Mouse (Mus musculus) intestine, embryonic 15.5 days (tissue): Measurements from ENCODE around the gene Snupn. TPM values are rescaled to one million over a fixed set of nuclear protein-coding genes. Genes with fewer than 3 reads are reported as not detected.
"Not testable (repeated sequence)": the region's sequence is repeated elsewhere in the genome, so short reads cannot be mapped to it uniquely, and the experiment has no call there.

Experiments used
- ATAC-seq: fragments of 200-750 bp; cut with Nextera tagmentation; 2 replicates; pipeline ENCODE4 v1.8.0; 2017; ENCODE audit warnings: moderate TSS enrichment, moderate library complexity
- H3K27ac ChIP-seq: fragments of 300-500 bp; sonication (generic); 2 replicates; pipeline ENCODE4 v1.5.1; 2015; ENCODE audit warnings: mild to moderate bottlenecking, inconsistent platforms
- H3K27me3 ChIP-seq: fragments of 300-500 bp; sonication (generic); replicated peaks from 2 replicates; pipeline ENCODE4 v1.6.1; 2015; ENCODE audit warnings: inconsistent platforms
- H3K36me3 ChIP-seq: fragments of 300-500 bp; sonication (generic); 2 replicates; pipeline ENCODE4 v1.6.1; 2015; ENCODE audit warnings: inconsistent platforms
- H3K4me1 ChIP-seq: fragments of 300-500 bp; sonication (generic); replicated peaks from 2 replicates; pipeline ENCODE4 v1.6.1; 2015; ENCODE audit warnings: inconsistent platforms
- H3K4me2 ChIP-seq: fragments of 300-500 bp; sonication (generic); replicated peaks from 2 replicates; pipeline ENCODE4 v1.6.1; 2015; ENCODE audit warnings: mild to moderate bottlenecking, inconsistent platforms
- H3K4me3 ChIP-seq: fragments of 300-500 bp; sonication (generic); replicated peaks from 2 replicates; pipeline ENCODE4 v1.5.1; 2015; ENCODE audit warnings: inconsistent platforms
- H3K9ac ChIP-seq: fragments of 300-500 bp; sonication (generic); 2 replicates; pipeline ENCODE4 v1.6.1; 2015; ENCODE audit warnings: inconsistent platforms
- H3K9me3 ChIP-seq: fragments of 300-500 bp; sonication (generic); 2 replicates; pipeline ENCODE4 v1.6.1; 2016; ENCODE audit warnings: inconsistent platforms
- WGBS: fragments of 180-500 bp; shearing (Covaris S2); methylation state at CpG from one replicate; pipeline ENCODE4 v1.1.7; 2015; 5-methylcytosine and 5-hydroxymethylcytosine counted together
- polyA plus RNA-seq: library from polyadenylated mRNA; unstranded; fragments of >200 nt; fragmentation: Nextera tagmentation; extraction: Ambion mirVana; gene quantifications from 2 replicates; pipeline ENCODE4 v1.2.1, GENCODE M21; 2015

Snupn gene
- polyA plus RNA-seq, 1 experiment from 2014 or later = 13.2 TPM

DNA sequence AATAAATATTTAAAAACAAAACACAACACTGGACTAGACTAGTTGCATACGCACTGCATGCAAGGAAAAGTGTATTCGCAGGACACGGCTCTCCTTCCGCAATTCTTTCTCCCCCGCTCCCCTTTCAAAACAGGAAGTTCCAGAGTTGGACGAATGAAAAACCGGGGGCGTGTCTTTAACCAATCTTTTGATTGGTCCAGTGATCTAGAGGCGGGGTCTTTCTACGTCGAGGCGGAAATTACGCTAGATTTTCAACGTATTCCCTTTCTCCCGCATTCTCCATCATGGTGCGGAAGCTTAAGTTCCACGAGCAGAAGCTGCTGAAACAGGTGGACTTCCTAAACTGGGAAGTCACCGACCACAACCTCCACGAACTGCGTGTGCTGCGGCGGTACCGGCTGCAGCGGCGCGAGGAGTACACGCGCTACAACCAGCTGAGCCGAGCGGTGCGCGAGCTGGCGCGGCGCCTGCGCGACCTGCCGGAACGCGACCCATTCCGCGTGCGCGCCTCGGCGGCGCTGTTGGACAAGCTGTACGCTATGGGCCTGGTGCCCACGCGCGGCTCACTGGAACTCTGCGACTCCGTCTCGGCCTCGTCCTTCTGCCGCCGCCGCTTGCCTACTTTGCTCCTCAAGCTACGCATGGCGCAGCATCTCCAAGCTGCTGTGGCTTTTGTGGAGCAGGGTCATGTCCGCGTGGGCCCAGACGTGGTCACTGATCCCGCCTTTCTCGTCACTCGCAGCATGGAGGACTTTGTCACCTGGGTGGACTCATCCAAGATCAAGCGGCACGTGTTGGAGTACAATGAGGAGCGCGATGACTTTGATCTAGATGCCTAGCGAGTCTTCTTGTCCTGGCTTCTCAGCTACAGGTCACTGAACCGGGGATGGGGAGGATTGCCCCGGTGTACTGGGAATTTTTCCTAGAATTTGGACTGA is 13.2 kb upstream of the Snupn start, which contains the start of gene Imp3:
Gene Imp3, plus strand, starts transcription at position 253 of the 938 bp plus-strand sequence.
- Histone ChIP-seq H3K36me3 (no peaks in the 10 kb centered on the region), H3K4me1 (peaks cover 6% of the 10 kb centered on the region; the same call in 1 of the 2 replicates), H3K4me3 (peak within 1 kb of the TSS; percentile 78), H3K9ac (peak within 1 kb of the TSS; percentile 74), H3K27me3 (no peaks in the 10 kb centered on the region), H3K9me3 (no peaks in the 10 kb centered on the region), H3K27ac (peak within 1 kb of the TSS; percentile 91), H3K4me2 (peak within 1 kb of the TSS; percentile 83)
- peak; percentile 97 for ATAC-seq
- under 1% methylated on average over 73 of the region's 73 CpGs for WGBS

DNA sequence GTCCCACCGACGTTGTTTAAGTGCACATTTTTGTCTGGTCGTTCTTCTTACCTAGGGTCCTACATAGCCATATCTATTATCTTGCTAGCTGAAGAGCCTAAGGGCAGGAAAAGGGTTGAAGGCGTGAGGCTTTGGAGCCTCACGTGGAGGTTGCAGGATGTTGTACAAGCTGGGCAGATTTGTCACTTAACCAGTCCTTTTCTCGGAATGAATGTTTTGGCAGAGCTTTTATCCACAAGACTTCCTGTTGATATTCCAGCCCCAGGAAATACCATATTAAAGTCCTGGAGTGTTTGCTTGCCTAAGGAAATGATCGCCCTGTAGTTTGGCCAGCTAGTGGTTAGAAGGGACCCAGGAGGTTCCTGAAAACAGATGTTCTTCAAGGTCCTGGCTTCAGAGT is 12.3 kb upstream of the Snupn start:
- ATAC-seq = no peak
- WGBS = under 1% methylated on average over 7 of the region's 7 CpGs

DNA sequence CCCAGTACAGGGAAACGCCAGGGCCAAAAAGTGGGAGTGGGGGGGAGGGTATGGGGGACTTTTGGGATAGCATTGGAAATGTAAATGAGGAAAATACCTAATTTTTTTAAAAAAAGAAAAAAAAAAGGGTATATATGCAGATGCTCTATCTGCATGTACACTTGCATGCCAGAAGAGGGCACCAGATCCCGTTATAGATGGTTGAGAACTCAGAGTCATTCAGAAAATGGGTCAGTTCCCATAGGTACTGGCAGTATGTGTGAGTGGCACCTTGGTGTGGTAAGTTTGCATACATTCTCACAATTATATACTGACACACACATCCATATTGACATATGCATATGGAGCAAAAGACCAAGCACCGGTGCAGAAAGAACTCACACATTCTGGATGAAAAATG is 3.2 kb upstream of the Snupn start:
- H3K9me3 ChIP-seq, H3K36me3 ChIP-seq, H3K4me2 ChIP-seq, ATAC-seq, H3K4me3 ChIP-seq, H3K9ac ChIP-seq, H3K27ac ChIP-seq, H3K27me3 ChIP-seq: not testable (repeated sequence)
- 31% methylated on average over 3 of the region's 3 CpGs for WGBS
- peaks cover 10% of the 10 kb centered on the region for H3K4me1 ChIP-seq

More for the DNA sequence above, 12.3 kb upstream of the Snupn start:
- no peaks in the 10 kb centered on the region for H3K27me3 ChIP-seq
- H3K9ac ChIP-seq = peak overlapping the region; percentile 74
- no peaks in the 10 kb centered on the region for H3K9me3 ChIP-seq
- H3K4me2 ChIP-seq = peak overlapping the region; percentile 83
- H3K27ac ChIP-seq = peak overlapping the region; percentile 91; the same call in 1 of the 2 replicates
- peak overlapping the region; percentile 78 for H3K4me3 ChIP-seq
- H3K4me1 ChIP-seq = peaks cover 6% of the 10 kb centered on the region; the same call in 1 of the 2 replicates
- no peaks in the 10 kb centered on the region for H3K36me3 ChIP-seq

DNA sequence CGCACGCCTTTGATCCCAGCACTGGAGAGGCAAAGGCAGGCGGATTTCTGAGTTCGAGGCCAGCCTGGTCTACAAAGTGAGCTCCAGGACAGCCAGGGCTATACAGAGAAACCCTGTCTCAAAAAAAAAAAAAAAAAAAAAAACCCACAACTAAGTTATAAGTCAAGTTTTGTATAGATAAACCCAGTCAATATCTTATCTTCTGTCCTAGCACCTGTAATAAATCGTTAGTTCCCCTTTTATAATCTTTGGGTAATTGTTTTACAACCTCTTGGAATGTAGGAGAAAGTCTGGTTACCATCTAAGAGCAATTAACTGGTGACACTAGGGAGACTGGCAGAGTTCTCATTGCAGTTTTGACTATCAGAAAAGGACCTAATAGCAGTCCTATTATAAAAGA is 2.0 kb upstream of the Snupn start:
- not testable (repeated sequence) for H3K36me3 ChIP-seq, H3K9ac ChIP-seq, H3K9me3 ChIP-seq, H3K27ac ChIP-seq, H3K4me3 ChIP-seq, H3K4me2 ChIP-seq, H3K27me3 ChIP-seq, ATAC-seq
- 33% methylated on average over 5 of the region's 5 CpGs for WGBS
- H3K4me1 ChIP-seq = peaks cover 10% of the 10 kb centered on the region

DNA sequence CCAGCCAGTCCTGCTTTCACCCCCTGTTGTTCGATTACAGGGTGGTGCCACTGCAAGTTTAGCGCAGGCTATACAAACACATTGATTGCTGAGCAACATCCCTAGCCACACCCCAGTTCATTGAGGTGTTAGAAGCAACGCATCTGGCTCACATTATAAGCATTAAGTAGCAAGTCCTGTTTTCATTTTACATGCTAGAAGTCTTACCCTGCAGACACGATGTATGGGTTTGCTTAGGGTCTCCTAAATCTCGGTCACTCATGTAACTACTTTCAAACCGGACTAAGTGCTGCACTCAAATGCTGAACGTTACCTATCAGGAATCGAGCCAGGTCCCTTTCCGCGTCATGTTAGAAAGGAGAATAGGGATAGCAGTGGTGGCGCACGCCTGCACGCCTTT is 911 bp upstream of the Snupn start:
- ATAC-seq = no peak
- H3K36me3 ChIP-seq = no peaks in the 10 kb centered on the region
- WGBS = 19% methylated on average over 13 of the region's 13 CpGs
- no peaks in the 10 kb centered on the region for H3K27me3 ChIP-seq
- H3K9me3 ChIP-seq = no peaks in the 10 kb centered on the region
- peak overlapping the region; percentile 13; the same call in 1 of the 2 replicates for H3K9ac ChIP-seq
- H3K4me2 ChIP-seq = peak overlapping the region; percentile 80
- peak overlapping the region; percentile 28 for H3K4me3 ChIP-seq
- H3K4me1 ChIP-seq = peaks cover 10% of the 10 kb centered on the region
- no peak overlapping the region for H3K27ac ChIP-seq

DNA sequence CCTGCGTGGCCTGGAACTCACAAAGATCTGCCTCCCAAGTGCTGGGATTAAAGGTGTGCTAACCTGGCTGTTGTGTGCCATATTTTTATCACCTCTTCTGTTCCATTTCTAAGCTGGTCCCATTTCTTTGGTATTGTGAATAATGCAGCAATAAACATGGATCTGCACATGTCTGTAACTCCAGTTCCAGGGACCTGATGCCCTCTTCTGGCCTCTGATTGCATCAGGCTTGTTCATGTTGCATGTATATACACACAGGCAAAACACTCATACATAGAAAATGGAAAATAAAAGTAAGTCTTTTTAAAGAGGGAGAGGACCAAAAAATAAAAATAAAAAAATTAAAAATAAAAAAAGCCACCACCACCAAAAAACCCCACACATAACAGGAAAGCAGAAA is 2.9 kb downstream of the Snupn start:
- Histone ChIP-seq H3K36me3 (no peaks in the 10 kb centered on the region), H3K4me1 (peaks cover 10% of the 10 kb centered on the region), H3K9me3 (no peaks in the 10 kb centered on the region), H3K4me3 (no peak overlapping the region), H3K9ac (no peak overlapping the region), H3K4me2 (no peak overlapping the region), H3K27ac (no peak overlapping the region), H3K27me3 (no peaks in the 10 kb centered on the region)
- ATAC-seq = no peak
- WGBS = 96% methylated on average over 1 of the region's 1 CpGs

DNA sequence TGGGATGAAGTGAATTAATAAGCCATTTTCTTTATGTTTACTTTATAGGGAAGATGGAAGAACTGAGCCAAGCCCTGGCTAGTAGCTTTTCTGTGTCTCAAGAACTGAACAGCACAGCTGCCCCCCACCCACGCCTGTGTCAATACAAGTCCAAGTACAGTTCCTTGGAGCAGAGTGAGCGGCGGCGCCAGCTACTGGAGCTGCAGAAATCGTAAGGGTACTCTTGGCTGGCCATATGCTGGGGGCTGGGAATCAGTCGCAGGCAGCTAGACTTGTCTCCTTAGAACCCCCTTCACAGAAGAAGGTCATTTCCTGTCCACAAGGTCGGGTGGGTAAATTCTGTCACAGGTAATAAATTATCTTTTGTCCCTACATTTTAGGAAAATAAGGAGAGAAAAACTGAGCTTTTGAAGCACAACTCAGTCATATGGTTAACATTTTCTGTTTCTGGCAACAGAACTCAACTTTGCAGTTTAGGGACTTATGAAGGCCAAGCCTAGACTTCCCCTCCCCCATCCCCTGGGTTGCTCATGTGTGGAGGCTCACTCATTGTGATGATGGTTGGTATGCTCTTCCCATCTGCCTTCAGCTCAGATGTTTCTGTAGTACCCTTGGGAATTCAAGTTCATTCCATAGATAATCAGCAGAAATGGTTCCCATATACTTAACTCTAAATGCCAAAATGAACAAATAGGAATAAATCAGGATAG is 6.4 kb downstream of the Snupn start:
- no peak for ATAC-seq
- Histone ChIP-seq H3K36me3 (no peaks in the 10 kb centered on the region), H3K9me3 (no peaks in the 10 kb centered on the region), H3K27ac (no peak overlapping the region), H3K4me2 (no peak overlapping the region), H3K4me1 (no peaks in the 10 kb centered on the region), H3K4me3 (no peak overlapping the region), H3K27me3 (no peaks in the 10 kb centered on the region), H3K9ac (no peak overlapping the region)
- 73% methylated on average over 7 of the region's 7 CpGs for WGBS

DNA sequence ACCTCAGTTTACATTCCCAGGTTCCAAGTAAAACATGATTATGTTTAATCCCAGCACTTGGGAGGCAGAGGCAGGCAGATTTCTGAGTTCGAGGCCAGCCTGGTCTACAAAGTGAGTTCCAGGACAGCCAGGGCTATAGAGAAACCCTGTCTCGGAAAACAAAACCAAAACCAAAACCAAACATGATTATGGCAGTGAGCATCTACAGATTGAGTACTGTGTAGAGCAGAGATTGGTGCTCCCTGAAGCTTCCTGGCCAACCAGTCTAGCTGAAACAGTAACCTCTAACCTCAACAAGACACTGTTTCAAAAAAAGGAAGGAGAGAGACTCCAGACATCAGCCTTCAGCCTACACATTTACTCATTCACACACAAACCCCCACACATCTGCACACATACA is 8.0 kb downstream of the Snupn start:
- Histone ChIP-seq H3K9me3 (no peaks in the 10 kb centered on the region), H3K27me3 (no peaks in the 10 kb centered on the region), H3K27ac (no peak overlapping the region), H3K4me1 (no peaks in the 10 kb centered on the region), H3K4me2 (no peak overlapping the region), H3K4me3 (no peak overlapping the region), H3K36me3 (no peaks in the 10 kb centered on the region), H3K9ac (no peak overlapping the region)
- ATAC-seq = no peak
- WGBS = 94% methylated on average over 2 of the region's 2 CpGs

DNA sequence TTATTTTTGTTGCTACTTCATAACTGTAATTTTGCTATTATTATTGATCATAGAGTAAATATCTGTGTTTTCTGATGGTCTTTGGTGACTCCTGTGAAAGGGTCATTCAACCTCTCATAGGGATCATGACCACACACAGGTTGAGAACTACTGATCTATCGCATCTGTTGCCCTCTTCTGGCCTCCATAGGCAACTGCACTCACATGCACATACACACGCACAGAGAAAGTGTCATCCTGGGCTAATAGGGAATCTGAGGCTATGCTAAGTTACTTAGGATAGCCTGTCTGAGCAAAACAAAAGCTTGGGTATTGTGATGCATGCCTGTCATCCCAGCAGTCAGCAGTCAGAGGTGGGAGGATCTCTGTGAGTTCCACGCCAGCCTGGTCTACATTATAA is 10.9 kb downstream of the Snupn start:
- H3K9ac ChIP-seq = no peak overlapping the region
- H3K4me1 ChIP-seq = no peaks in the 10 kb centered on the region
- no peak overlapping the region for H3K4me3 ChIP-seq
- no peak overlapping the region for H3K4me2 ChIP-seq
- no peaks in the 10 kb centered on the region for H3K27me3 ChIP-seq
- WGBS = 91% methylated on average over 3 of the region's 3 CpGs
- H3K27ac ChIP-seq = no peak overlapping the region
- no peaks in the 10 kb centered on the region for H3K36me3 ChIP-seq
- H3K9me3 ChIP-seq = no peaks in the 10 kb centered on the region
- no peak for ATAC-seq

DNA sequence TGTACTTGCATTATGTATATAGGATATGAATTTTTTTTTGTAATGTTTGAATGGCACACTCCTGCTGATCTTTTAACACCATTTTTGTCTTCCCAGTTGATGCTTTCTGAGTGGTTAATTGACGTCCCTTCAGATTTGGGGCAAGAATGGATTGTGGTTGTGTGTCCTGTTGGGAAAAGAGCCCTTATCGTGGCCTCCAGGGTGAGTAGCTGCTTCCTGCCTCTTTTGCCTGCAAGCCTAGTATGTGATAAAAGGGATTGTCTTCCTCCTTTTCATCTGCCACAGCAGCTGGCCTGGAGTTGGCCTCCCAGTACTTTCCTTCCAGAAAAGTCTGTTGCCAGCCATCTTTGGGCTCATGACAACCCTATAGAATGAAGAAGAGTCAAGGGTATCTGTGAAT is 19.5 kb downstream of the Snupn start:
- WGBS = 74% methylated on average over 2 of the region's 2 CpGs
- Histone ChIP-seq H3K9me3 (no peaks in the 10 kb centered on the region), H3K27ac (no peak overlapping the region), H3K4me2 (no peak overlapping the region), H3K4me3 (no peak overlapping the region), H3K27me3 (no peaks in the 10 kb centered on the region), H3K36me3 (no peaks in the 10 kb centered on the region), H3K9ac (no peak overlapping the region), H3K4me1 (no peaks in the 10 kb centered on the region)
- no peak for ATAC-seq

DNA sequence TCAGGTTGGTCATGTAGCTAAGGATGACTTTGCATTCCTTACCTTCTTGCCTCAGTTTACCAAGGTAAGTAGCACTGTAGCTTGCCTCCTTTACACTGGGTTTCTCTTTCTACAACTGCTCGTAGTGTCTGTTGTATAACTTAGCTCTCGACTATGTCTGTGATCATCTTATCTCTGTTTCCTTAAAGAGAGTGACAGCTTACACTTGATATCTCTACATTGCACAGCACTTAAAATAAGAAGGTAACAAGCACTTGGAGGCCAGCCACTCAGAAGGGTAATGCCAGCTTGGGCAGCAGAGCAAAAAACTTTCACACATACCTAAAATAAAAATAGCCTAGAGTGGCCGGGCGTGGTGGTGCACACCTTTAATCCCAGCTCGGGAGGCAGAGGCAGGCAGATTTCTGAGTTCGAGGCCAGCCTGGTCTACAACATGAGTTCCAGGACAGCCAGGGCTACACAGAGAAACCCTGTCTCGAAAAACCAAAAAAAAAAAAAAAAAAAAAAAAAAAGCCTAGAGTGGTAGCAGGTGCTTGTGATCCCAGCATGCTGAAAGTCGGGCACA is 23.4 kb downstream of the Snupn start:
- WGBS = 89% methylated on average over 8 of the region's 8 CpGs
- no peaks in the 10 kb centered on the region for H3K4me1 ChIP-seq
- no peaks in the 10 kb centered on the region for H3K27me3 ChIP-seq
- no peak overlapping the region for H3K4me2 ChIP-seq
- H3K36me3 ChIP-seq = no peaks in the 10 kb centered on the region
- H3K27ac ChIP-seq = no peak overlapping the region
- no peak overlapping the region for H3K4me3 ChIP-seq
- no peaks in the 10 kb centered on the region for H3K9me3 ChIP-seq
- no peak for ATAC-seq
- no peak overlapping the region for H3K9ac ChIP-seq

DNA sequence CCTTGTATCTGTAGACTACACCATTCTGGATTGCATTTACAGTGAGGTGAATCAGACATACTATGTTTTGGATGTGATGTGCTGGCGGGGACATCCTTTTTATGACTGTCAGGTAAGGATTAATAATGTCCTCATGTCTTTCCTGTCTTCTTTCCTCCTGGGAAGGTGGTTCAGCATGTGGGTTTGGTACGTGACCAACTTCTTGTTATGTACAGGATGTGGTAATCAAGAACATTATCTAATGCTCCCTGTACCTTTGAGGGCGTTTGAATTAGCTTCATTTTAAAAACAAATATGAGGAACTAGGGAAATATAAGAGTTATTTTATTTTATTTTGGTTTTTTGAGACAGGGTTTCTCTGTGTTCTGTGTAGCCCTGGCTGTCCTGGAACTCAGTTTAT is 24.5 kb downstream of the Snupn start:
- H3K9me3 ChIP-seq = no peaks in the 10 kb centered on the region
- no peak overlapping the region for H3K4me3 ChIP-seq
- no peak overlapping the region for H3K27ac ChIP-seq
- H3K4me1 ChIP-seq = no peaks in the 10 kb centered on the region
- no peak overlapping the region for H3K9ac ChIP-seq
- no peaks in the 10 kb centered on the region for H3K27me3 ChIP-seq
- ATAC-seq = no peak
- WGBS = 86% methylated on average over 3 of the region's 3 CpGs
- no peaks in the 10 kb centered on the region for H3K36me3 ChIP-seq
- no peak overlapping the region for H3K4me2 ChIP-seq
